Mouse (Mus musculus) hindlimb bud, embryonic 11.5 days (tissue): Measurements from ENCODE around the gene Rcn3.
"Not testable (repeated sequence)": the region's sequence is repeated elsewhere in the genome, so short reads cannot be mapped to it uniquely, and the experiment has no call there.

Experiments
- DNase-seq: peaks from one replicate; pipeline ENCODE4 v3.0.0-alpha.2; 2012; ENCODE audit warnings: low read depth, low spot score; ENCODE audit errors: extremely low spot score

The Rcn3 gene

GRCm38 (mm10) chr7:45100046-45100445, 8.0 kb upstream of the Rcn3 start:
- no peak for DNase-seq

- no peak for DNase-seq
Observed at GRCm38 (mm10) chr7:45098541-45099240, 6.7 kb upstream of the Rcn3 start.

- DNase-seq = no peak
Observed at GRCm38 (mm10) chr7:45097479-45097878, 5.5 kb upstream of the Rcn3 start.

- DNase-seq = not testable (repeated sequence)
Observed at GRCm38 (mm10) chr7:45095965-45096364, 3.9 kb upstream of the Rcn3 start.

- no peak for DNase-seq
Observed at GRCm38 (mm10) chr7:45095367-45095766, 3.3 kb upstream of the Rcn3 start.

GRCm38 (mm10) chr7:45094121-45094520, 2.1 kb upstream of the Rcn3 start:
- DNase-seq = no peak

- no peak for DNase-seq
Observed at GRCm38 (mm10) chr7:45093516-45093905, 1.5 kb upstream of the Rcn3 start.

- DNase-seq = no peak
Observed at GRCm38 (mm10) chr7:45092828-45093515, 951 bp upstream of the Rcn3 start.

GRCm38 (mm10) chr7:45091001-45091990, 725 bp downstream of the Rcn3 start:
- DNase-seq = no peak

GRCm38 (mm10) chr7:45090251-45090977, 1.6 kb downstream of the Rcn3 start:
- no peak for DNase-seq

GRCm38 (mm10) chr7:45088597-45088996, 3.4 kb downstream of the Rcn3 start:
- DNase-seq = no peak

GRCm38 (mm10) chr7:45086084-45086483, 5.9 kb downstream of the Rcn3 start:
- no peak for DNase-seq

GRCm38 (mm10) chr7:45083300-45083890, 8.6 kb downstream of the Rcn3 start:
- DNase-seq = no peak

- no peak for DNase-seq
Observed at GRCm38 (mm10) chr7:45082401-45083299, 9.4 kb downstream of the Rcn3 start.

GRCm38 (mm10) chr7:45081016-45081415, 11.0 kb downstream of the Rcn3 start:
- DNase-seq = no peak

- no peak for DNase-seq
Observed at GRCm38 (mm10) chr7:45079856-45080255, 12.2 kb downstream of the Rcn3 start.

GRCm38 (mm10) chr7:45078513-45078912, 13.5 kb downstream of the Rcn3 start:
- DNase-seq = no peak

- no peak for DNase-seq
Observed at GRCm38 (mm10) chr7:45077829-45078228, 14.2 kb downstream of the Rcn3 start.

- no peak for DNase-seq
Observed at GRCm38 (mm10) chr7:45077322-45077721, 14.7 kb downstream of the Rcn3 start.
